Mouse (Mus musculus) ovary, adult 18-20 months (tissue): ENCODE data around the gene Nkapd1.
A peak's percentile ranks its signal among the peaks of the same experiment; 100 is the strongest.

Source experiments
- DNase-seq: peaks from one replicate; pipeline ENCODE4 v3.0.0; 2022; ENCODE audit warnings: low spot score, mixed read lengths

The Nkapd1 gene

GRCm38 (mm10) chr9:50601536-50601935 is 15.7 kb downstream of the Nkapd1 start:
- no peak for DNase-seq

- no peak for DNase-seq
These were observed 20.3 kb downstream of the Nkapd1 start for GRCm38 (mm10) chr9:50596973-50597372.

- no peak for DNase-seq
These were observed 22.4 kb downstream of the Nkapd1 start for GRCm38 (mm10) chr9:50594794-50595417.

GRCm38 (mm10) chr9:50593544-50593943 is 23.7 kb downstream of the Nkapd1 start:
- no peak for DNase-seq

- DNase-seq: no peak
These were observed 24.3 kb downstream of the Nkapd1 start for GRCm38 (mm10) chr9:50592955-50593354.

- no peak for DNase-seq
These were observed 26.3 kb downstream of the Nkapd1 start for GRCm38 (mm10) chr9:50590856-50591518.

- DNase-seq: no peak
These were observed 30.3 kb downstream of the Nkapd1 start for GRCm38 (mm10) chr9:50586955-50587354.

GRCm38 (mm10) chr9:50585145-50585818 is 32.0 kb downstream of the Nkapd1 start:
- no peak for DNase-seq

- DNase-seq: no peak
These were observed 36.9 kb downstream of the Nkapd1 start for GRCm38 (mm10) chr9:50580370-50580769.

GRCm38 (mm10) chr9:50569599-50570525 is 47.4 kb downstream of the Nkapd1 start:
- no peak for DNase-seq

GRCm38 (mm10) chr9:50567881-50568280 is 49.4 kb downstream of the Nkapd1 start:
- no peak for DNase-seq

- no peak for DNase-seq
These were observed 49.9 kb downstream of the Nkapd1 start for GRCm38 (mm10) chr9:50567372-50567771.

GRCm38 (mm10) chr9:50565940-50566339 is 51.3 kb downstream of the Nkapd1 start:
- peak; percentile 50 for DNase-seq

GRCm38 (mm10) chr9:50565173-50565572 is 52.1 kb downstream of the Nkapd1 start:
- DNase-seq: peak; percentile 51

- no peak for DNase-seq
These were observed 55.3 kb downstream of the Nkapd1 start for GRCm38 (mm10) chr9:50561918-50562360.

- DNase-seq: no peak
These were observed 55.9 kb downstream of the Nkapd1 start, which contains the start of gene Tex12 for GRCm38 (mm10) chr9:50561145-50561917. Tex12 (minus strand) TSS chr9:50561325.
